Mouse (Mus musculus): ENCODE measurements around the gene Sycn.

GRCm38 (mm10) chr7:28511441-28511840 lies 29.2 kb upstream of the Sycn start:
- no peak for TF ChIP-seq POLR2A (IDR thresholded peaks at IDR 0.05; ENCODE audit: borderline replicate concordance, extremely low read depth, insufficient read depth, insufficient read length, poor library complexity, severe bottlenecking)
- TF ChIP-seq CTCF (IDR thresholded peaks at IDR 0.05; ENCODE audit: borderline replicate concordance, extremely low read depth, insufficient read depth, insufficient read length), result no peak

Measured in brain, embryonic 14.5 days (tissue).